Mouse (Mus musculus) kidney, postnatal 0 days (tissue): ENCODE measurements around the gene Fiz1. TPM values are rescaled to one million over a fixed set of nuclear protein-coding genes. Genes with fewer than 3 reads are reported as not detected.

Source experiments
- ATAC-seq: fragments of 200-750 bp; cut with Nextera tagmentation; replicated peaks from 2 replicates; pipeline ENCODE4 v1.8.0; 2017; ENCODE audit warnings: low read depth, moderate number of reproducible peaks, moderate TSS enrichment, moderate library complexity; ENCODE audit not compliant: low FRiP score
- DNase-seq: peaks from one replicate; pipeline ENCODE4 v3.0.0-alpha.2; 2016; ENCODE audit warnings: low spot score
- H3K27ac ChIP-seq: fragments of 300-500 bp; sonication (generic); 2 replicates; pipeline ENCODE4 v1.5.1; 2014; ENCODE audit warnings: mild to moderate bottlenecking
- H3K27me3 ChIP-seq: fragments of 300-500 bp; sonication (generic); 2 replicates; pipeline ENCODE4 v1.6.1; 2014; ENCODE audit warnings: low read length, mixed read lengths; ENCODE audit not compliant: insufficient read depth
- H3K36me3 ChIP-seq: fragments of 300-500 bp; sonication (generic); 2 replicates; pipeline ENCODE4 v1.6.1; 2014; ENCODE audit warnings: low read length, mixed read lengths; ENCODE audit not compliant: insufficient read depth
- H3K4me1 ChIP-seq: fragments of 300-500 bp; sonication (generic); replicated peaks from 2 replicates; pipeline ENCODE4 v1.6.1; 2014; ENCODE audit warnings: antibody characterized with exemption, low read length, mixed read lengths; ENCODE audit not compliant: insufficient read depth
- H3K4me2 ChIP-seq: fragments of 300-500 bp; sonication (generic); 2 replicates; pipeline ENCODE4 v1.6.1; 2014; ENCODE audit warnings: mild to moderate bottlenecking, low read length, moderate library complexity, mixed read lengths
- H3K4me3 ChIP-seq: fragments of 300-500 bp; sonication (generic); replicated peaks from 2 replicates; pipeline ENCODE4 v1.5.1; 2014; ENCODE audit warnings: low read depth, low read length
- H3K9ac ChIP-seq: fragments of 300-500 bp; sonication (generic); 2 replicates; pipeline ENCODE4 v1.6.1; 2014; ENCODE audit warnings: low read depth, low read length
- H3K9me3 ChIP-seq: fragments of 300-500 bp; sonication (generic); replicated peaks from 2 replicates; pipeline ENCODE4 v1.6.1; 2016; ENCODE audit warnings: low read length, inconsistent platforms, mixed read lengths
- CTCF ChIP-seq: IDR thresholded peaks from 2 replicates; pipeline ENCODE4 v1.5.1; 2016; ENCODE audit warnings: antibody characterized with exemption, low read depth, mild to moderate bottlenecking, moderate library complexity
- WGBS: fragments of 180-500 bp; shearing (Covaris S2); extraction: QIAGEN DNeasy Blood & Tissue Kit; methylation state at CpG from one replicate; pipeline ENCODE4 v1.1.7; 2014; 5-methylcytosine and 5-hydroxymethylcytosine counted together
- polyA plus RNA-seq: library from polyadenylated mRNA; unstranded; fragments of >200 nt; fragmentation: Nextera tagmentation; extraction: Ambion mirVana; gene quantifications from 2 replicates; pipeline ENCODE4 v1.2.1, GENCODE M21; 2015

Fiz1 gene
- polyA plus RNA-seq, 1 experiment from 2014 or later = 31.8 TPM

- DNase-seq (no peak), ATAC-seq (no peak)
- H3K27ac ChIP-seq = no peak within 1 kb of the TSS
- H3K36me3 ChIP-seq = peaks cover 66% of the 10 kb centered on the region
- 94% methylated on average over 3 of the region's 3 CpGs for WGBS
- H3K9me3 ChIP-seq = peaks cover 19% of the 10 kb centered on the region
- no peak for TF ChIP-seq CTCF
- H3K4me1 ChIP-seq = 0 out of 2 replicates have a peak, but pooled peaks cover 3% of the 10 kb centered on the region
- H3K4me2 ChIP-seq = no peak within 1 kb of the TSS
- H3K4me3 ChIP-seq = no peak within 1 kb of the TSS
- H3K27me3 ChIP-seq = no peaks in the 10 kb centered on the region
- no peak within 1 kb of the TSS for H3K9ac ChIP-seq
Measured at GRCm38 (mm10) chr7:5033818-5034217, 19.3 kb upstream of the Fiz1 start, which contains the start of gene 4632433K11Rik. 4632433K11Rik (plus strand) TSS chr7:5034118.

- DNase-seq (no peak), ATAC-seq (no peak)
- peaks cover 71% of the 10 kb centered on the region for H3K36me3 ChIP-seq
- H3K9ac ChIP-seq = no peak overlapping the region
- 85% methylated on average over 41 of the region's 46 CpGs for WGBS
- no peak overlapping the region for H3K4me2 ChIP-seq
- H3K9me3 ChIP-seq = peaks cover 19% of the 10 kb centered on the region
- H3K4me3 ChIP-seq = no peak overlapping the region
- H3K27ac ChIP-seq = no peak overlapping the region
- H3K27me3 ChIP-seq = no peaks in the 10 kb centered on the region
- TF ChIP-seq CTCF = no peak
- no peaks in the 10 kb centered on the region for H3K4me1 ChIP-seq
Measured at GRCm38 (mm10) chr7:5031496-5031895, 17.0 kb upstream of the Fiz1 start.

- ATAC-seq (no peak), DNase-seq (no peak)
- no peak overlapping the region for H3K4me2 ChIP-seq
- H3K36me3 ChIP-seq = peaks cover 68% of the 10 kb centered on the region
- no peak for TF ChIP-seq CTCF
- H3K9me3 ChIP-seq = peaks cover 19% of the 10 kb centered on the region
- H3K4me3 ChIP-seq = no peak overlapping the region
- WGBS = 89% methylated on average over 63 of the region's 63 CpGs
- no peak overlapping the region for H3K27ac ChIP-seq
- H3K4me1 ChIP-seq = no peaks in the 10 kb centered on the region
- no peak overlapping the region for H3K9ac ChIP-seq
- no peaks in the 10 kb centered on the region for H3K27me3 ChIP-seq
Measured at GRCm38 (mm10) chr7:5030554-5031275, 16.2 kb upstream of the Fiz1 start.

- peaks cover 63% of the 10 kb centered on the region for H3K36me3 ChIP-seq
- WGBS = 92% methylated on average over 21 of the region's 21 CpGs
Measured at GRCm38 (mm10) chr7:5029946-5030345, 15.4 kb upstream of the Fiz1 start.

GRCm38 (mm10) chr7:5029543-5029942, 15.0 kb upstream of the Fiz1 start:
- Histone ChIP-seq H3K36me3 (peaks cover 62% of the 10 kb centered on the region), H3K4me2 (no peak overlapping the region), H3K9ac (no peak overlapping the region), H3K27ac (no peak overlapping the region), H3K4me1 (no peaks in the 10 kb centered on the region), H3K4me3 (no peak overlapping the region), H3K27me3 (no peaks in the 10 kb centered on the region), H3K9me3 (peaks cover 19% of the 10 kb centered on the region)
- ATAC-seq (no peak), DNase-seq (no peak)
- TF ChIP-seq CTCF = no peak
- 95% methylated on average over 22 of the region's 22 CpGs for WGBS

More at GRCm38 (mm10) chr7:5029946-5030345, 15.4 kb upstream of the Fiz1 start:
- no peaks in the 10 kb centered on the region for H3K4me1 ChIP-seq
- no peak overlapping the region for H3K4me2 ChIP-seq
- no peak overlapping the region for H3K27ac ChIP-seq
- peaks cover 19% of the 10 kb centered on the region for H3K9me3 ChIP-seq
- ATAC-seq (no peak), DNase-seq (no peak)
- H3K9ac ChIP-seq = no peak overlapping the region
- no peak overlapping the region for H3K4me3 ChIP-seq
- no peaks in the 10 kb centered on the region for H3K27me3 ChIP-seq
- TF ChIP-seq CTCF = no peak

GRCm38 (mm10) chr7:5021197-5021596, 6.7 kb upstream of the Fiz1 start:
- peak overlapping the region; percentile 70 for H3K4me3 ChIP-seq
- 0 out of 2 replicates have a peak, but pooled peaks cover 5% of the 10 kb centered on the region for H3K4me1 ChIP-seq
- H3K27me3 ChIP-seq = no peaks in the 10 kb centered on the region
- H3K9me3 ChIP-seq = no peaks in the 10 kb centered on the region
- peaks cover 19% of the 10 kb centered on the region for H3K36me3 ChIP-seq
- ATAC-seq = no peak
- DNase-seq = peak; percentile 3
- peak overlapping the region; percentile 92; the same call in 1 of the 2 replicates for H3K27ac ChIP-seq
- WGBS = 44% methylated on average over 5 of the region's 5 CpGs
- peak overlapping the region; percentile 84 for H3K4me2 ChIP-seq
- no peak for TF ChIP-seq CTCF
- peak overlapping the region; percentile 83 for H3K9ac ChIP-seq
